Mouse (Mus musculus) spleen, adult 10 weeks (tissue): ENCODE measurements around the gene St7l. TPM values are rescaled to one million over a fixed set of nuclear protein-coding genes. Genes with fewer than 3 reads are reported as not detected.

Experiments used
- polyA plus RNA-seq: library from polyadenylated mRNA; stranded (reverse); fragments of 350-450 nt; fragmentation: Illumina TruSeq; extraction: RNeasy Lipid Tissue Mini Kit (QIAGEN cat#74804); gene quantifications from one replicate; pipeline ENCODE4 v1.2.3, GENCODE M21; 2015; ENCODE audit warnings: low replicate concordance; ENCODE audit not compliant: insufficient read depth

Gene St7l
- polyA plus RNA-seq = 19.2 TPM

GRCm38 (mm10) chr3:104863786-104864650, at the start of gene St7l, which contains the start of gene Capza1:
TSS of gene St7l (plus strand) at chr3:104864005.
TSS of gene Capza1 (minus strand) at chr3:104864505.

GRCm38 (mm10) chr3:104817991-104818748, 45.6 kb upstream of the St7l start, which contains the start of gene Mov10:
TSS of gene Mov10 (minus strand) at chr3:104818563.

GRCm38 (mm10) chr3:104961066-104962059, 97.6 kb downstream of the St7l start, which contains the start of gene Wnt2b:
TSS of gene Wnt2b (minus strand) at chr3:104961921.

Other genes starting within 250 kb of the St7l start
- 49.9 TPM for gene Slc16a1, start 225.3 kb upstream of the St7l start, polyA plus RNA-seq
- 3.7 TPM for gene Ppm1j, start 82.9 kb upstream of the St7l start, polyA plus RNA-seq
- 0.57 TPM for gene Fam19a3, start 82.2 kb upstream of the St7l start, polyA plus RNA-seq
- gene Rhoc, start 75.6 kb upstream of the St7l start, polyA plus RNA-seq = 17.6 TPM
- 11.7 TPM for gene Mov10, start 45.4 kb upstream of the St7l start, polyA plus RNA-seq
- gene Capza1, start 500 bp downstream of the St7l start, polyA plus RNA-seq = 351 TPM
- 0.80 TPM for gene Wnt2b, start 97.9 kb downstream of the St7l start, polyA plus RNA-seq
- 9.3 TPM for gene Cttnbp2nl, start 189.1 kb downstream of the St7l start, polyA plus RNA-seq
- not detected for gene 4930564D02Rik, start 202.8 kb downstream of the St7l start, polyA plus RNA-seq